Mouse (Mus musculus) testis, postnatal 10 days (tissue): ENCODE results near the gene App.

ENCODE experiments used
- DNase-seq: peaks from one replicate; pipeline ENCODE4 v3.0.0; 2021; ENCODE audit warnings: low spot score

App gene

GRCm38 (mm10) chr16:85075330-85075729 lies 98.2 kb downstream of the App start:
- DNase-seq = no peak

DNA sequence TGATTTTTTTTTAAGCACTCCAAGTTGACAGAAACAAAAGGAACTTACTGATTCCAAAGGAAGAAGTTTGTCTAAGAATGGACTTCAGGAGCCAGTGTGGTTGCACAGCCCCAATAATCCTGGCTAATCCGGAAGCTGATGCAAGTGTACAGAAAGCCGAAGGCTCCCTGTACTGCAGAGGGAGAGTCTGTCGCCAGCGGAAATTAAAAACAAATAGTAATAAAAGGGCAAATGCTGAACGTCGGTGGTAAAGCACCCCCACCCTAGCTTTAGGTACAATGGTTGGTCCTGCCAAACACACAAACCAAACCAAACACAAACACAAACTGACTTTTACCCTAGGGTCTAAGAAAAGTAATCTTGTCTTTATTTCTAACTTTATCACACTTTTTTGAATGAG lies 98.7 kb downstream of the App start:
- DNase-seq = no peak

- DNase-seq = no peak
These were observed 100.9 kb downstream of the App start for GRCm38 (mm10) chr16:85072624-85073023.

- DNase-seq = no peak
These were observed 101.8 kb downstream of the App start for GRCm38 (mm10) chr16:85071791-85072190.

- DNase-seq = no peak
These were observed 102.3 kb downstream of the App start for GRCm38 (mm10) chr16:85071248-85071647.

- DNase-seq = no peak
These were observed 106.2 kb downstream of the App start for GRCm38 (mm10) chr16:85067254-85067893.

- no peak for DNase-seq
These were observed 107.3 kb downstream of the App start for GRCm38 (mm10) chr16:85066227-85066626.

- no peak for DNase-seq
These were observed 108.8 kb downstream of the App start for GRCm38 (mm10) chr16:85064800-85065199.

GRCm38 (mm10) chr16:85062732-85063131 lies 110.8 kb downstream of the App start:
- DNase-seq = no peak

GRCm38 (mm10) chr16:85061725-85062124 lies 111.8 kb downstream of the App start:
- DNase-seq = no peak

GRCm38 (mm10) chr16:85058138-85058537 lies 115.4 kb downstream of the App start:
- no peak for DNase-seq

DNA sequence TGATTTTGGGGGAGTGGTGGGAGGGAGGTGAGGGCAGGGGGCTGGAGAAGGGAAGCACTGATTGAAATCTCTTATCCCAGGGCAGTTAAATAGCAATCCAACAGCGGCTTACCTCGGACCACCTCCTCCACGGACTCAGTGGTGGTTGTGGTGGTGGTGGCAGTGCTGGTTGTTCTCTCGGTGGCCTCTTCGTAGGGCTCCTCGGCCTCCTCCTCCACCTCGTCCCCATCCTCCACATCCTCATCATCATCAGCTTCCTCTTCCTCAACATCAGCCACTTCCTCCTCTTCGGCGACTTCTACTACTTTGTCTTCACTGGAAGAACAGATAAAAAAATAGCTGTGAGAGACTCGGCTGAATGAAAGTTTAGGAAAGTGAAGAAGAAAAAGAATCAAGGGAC lies 117.4 kb downstream of the App start:
- no peak for DNase-seq

DNA sequence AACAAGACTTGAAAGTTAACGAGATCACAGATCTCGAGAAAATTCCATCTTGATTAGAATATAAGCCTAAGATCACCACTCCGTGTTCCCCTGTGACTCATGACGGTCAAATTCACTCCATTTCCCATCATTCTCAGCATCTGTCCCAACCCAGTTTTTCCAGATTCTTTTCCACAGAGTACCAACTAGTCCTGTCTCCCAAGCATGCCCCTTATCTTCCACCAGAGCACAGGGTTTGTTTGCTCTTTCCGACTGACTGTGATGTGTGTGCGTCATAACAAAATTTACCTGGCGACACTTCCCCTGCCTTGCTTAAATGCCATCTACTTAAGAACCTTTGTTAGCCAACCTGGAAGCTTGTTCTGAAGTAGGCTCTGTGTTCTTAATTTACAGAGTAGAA lies 119.6 kb downstream of the App start:
- no peak for DNase-seq

DNA sequence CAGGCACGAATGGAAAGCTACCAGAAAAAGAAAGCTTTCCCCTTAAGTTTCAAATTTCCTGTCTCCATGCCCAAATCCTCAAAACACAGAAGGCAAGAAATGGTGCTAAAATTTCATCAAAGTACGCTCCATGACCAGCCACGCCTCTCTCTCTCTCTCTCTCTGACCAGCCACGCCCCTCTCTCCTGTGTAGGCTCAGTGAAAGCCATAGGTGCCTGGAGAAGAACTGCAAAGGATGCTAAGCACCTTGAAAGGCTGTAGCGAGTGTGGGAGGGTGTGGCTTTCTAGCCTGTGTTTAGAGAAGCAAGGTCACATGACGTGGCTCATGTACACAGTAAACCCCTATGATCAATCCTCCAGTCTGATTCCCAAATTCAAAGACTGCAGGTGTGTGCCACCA lies 126.3 kb downstream of the App start:
- DNase-seq = no peak

- DNase-seq = no peak
These were observed 132.2 kb downstream of the App start for GRCm38 (mm10) chr16:85041153-85041959.

DNA sequence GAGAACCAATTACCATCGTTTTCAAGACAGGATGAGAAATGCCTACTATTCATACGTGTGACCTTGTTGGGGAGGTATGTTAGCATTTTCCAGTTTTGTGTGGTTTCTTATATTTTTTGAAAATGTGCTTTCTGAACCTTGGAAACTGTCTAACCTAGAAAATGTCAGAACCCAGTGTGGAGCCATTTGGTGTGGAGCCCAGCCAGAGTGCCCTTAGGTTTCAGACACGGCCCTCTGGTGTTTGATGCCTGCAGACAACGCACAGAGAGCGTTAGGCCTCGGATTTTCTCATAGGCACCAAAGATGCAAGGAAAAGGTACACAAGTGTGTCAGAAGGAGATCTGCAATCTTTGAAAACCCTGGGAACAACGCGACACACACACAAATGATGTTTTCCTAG lies 134.8 kb downstream of the App start:
- DNase-seq = no peak

DNA sequence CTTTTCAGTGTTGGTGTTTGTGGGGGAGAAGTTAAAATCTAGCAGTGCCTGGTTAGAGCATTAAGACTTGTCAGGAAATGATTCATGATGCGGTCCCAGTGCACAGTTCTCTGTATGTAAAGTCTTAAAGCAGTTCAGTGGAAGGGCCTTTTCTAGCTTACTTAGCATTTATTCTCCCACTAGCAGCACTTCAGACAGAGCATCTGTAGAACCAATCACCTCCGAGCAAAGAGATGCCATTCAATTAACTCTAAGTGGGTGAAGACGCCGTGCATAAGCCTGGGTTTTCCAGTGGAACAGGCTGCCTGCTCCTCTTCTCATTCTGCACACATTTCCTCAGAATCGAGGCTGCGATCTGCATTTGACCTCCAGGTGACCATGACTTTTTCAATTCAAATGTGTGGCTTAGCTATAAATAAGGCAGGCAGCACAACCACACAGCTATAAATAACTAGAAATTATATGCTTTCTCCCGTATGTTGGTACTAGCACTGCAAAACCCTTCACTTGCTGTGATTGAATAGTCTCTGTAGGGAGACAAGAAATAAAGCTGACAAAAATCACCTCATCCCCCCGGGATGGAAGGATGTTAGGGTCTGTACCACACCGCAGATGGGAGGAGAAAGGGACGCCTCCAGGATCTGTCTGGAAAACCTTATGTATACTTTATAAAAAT lies 135.5 kb downstream of the App start:
- no peak for DNase-seq

- DNase-seq = no peak
These were observed 137.8 kb downstream of the App start for GRCm38 (mm10) chr16:85035815-85036214.

- DNase-seq = no peak
These were observed 139.8 kb downstream of the App start for GRCm38 (mm10) chr16:85033747-85034146.

DNA sequence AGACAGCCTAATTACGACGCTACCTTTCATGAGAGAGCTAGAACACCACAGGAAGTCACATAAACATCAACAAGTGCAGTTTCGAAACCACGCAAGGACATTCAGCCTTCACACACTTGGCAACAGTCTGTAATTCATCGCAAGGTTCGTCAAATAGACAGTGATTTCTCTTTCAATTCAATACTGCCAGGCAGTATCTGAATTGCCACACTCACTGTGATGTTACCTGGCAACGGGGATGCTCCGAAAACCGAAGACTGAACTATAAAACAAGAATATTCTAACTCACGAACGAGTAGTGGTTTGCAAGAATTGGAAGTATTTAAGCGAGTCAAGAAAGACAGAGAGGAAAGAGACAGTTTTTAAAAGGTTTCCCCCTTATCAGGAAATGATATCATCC lies 142.8 kb downstream of the App start:
- DNase-seq = no peak

- DNase-seq = no peak
These were observed 145.2 kb downstream of the App start for GRCm38 (mm10) chr16:85028396-85028795.

- no peak for DNase-seq
These were observed 148.9 kb downstream of the App start for GRCm38 (mm10) chr16:85024706-85025105.

- no peak for DNase-seq
These were observed 150.5 kb downstream of the App start for GRCm38 (mm10) chr16:85023106-85023505.
